Mouse (Mus musculus) gastrocnemius, postnatal 4 days (tissue): ENCODE measurements around the gene Vrk3. TPM values are rescaled to one million over a fixed set of nuclear protein-coding genes. Genes with fewer than 3 reads are reported as not detected.

Experiments
- DNase-seq, 2 experiments: peaks; one replicate each; pipeline ENCODE4 v3.0.0; 2021 to 2022; ENCODE audit warnings: low spot score in 2 of 2, mixed read lengths in 2 of 2
- total RNA-seq, 2 experiments: library from RNA; stranded (reverse); gene quantifications; 2 replicates each; pipeline ENCODE4 v1.2.3; 2021

Gene Vrk3
- total RNA-seq, 2 experiments from 2014 or later: 18.9 to 20.7 TPM

DNA sequence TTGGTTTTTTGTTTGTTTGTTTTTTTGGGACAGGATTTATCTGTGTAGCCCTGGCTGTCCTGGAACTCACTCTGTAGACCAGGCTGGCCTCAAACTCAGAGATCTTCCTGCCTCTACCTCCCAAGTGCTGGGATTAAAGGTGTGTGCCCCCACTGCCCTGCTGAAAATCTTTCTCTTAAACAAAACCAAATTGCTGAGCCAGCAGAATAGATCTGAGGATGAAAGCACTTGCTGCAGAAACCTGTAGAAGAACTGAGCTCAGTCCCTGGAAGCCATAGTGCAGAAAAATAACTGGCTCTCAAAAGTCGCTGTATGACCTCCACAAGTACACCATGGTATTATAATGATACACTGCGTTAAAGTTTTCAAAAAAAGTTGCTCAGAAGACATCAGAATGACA is 9.0 kb downstream of the Vrk3 start:
- DNase-seq: no peak

GRCm38 (mm10) chr7:44760366-44760765 is 12.2 kb downstream of the Vrk3 start:
- DNase-seq: no peak

- no peak for DNase-seq
Observed at GRCm38 (mm10) chr7:44768129-44768528, 19.9 kb downstream of the Vrk3 start.

DNA sequence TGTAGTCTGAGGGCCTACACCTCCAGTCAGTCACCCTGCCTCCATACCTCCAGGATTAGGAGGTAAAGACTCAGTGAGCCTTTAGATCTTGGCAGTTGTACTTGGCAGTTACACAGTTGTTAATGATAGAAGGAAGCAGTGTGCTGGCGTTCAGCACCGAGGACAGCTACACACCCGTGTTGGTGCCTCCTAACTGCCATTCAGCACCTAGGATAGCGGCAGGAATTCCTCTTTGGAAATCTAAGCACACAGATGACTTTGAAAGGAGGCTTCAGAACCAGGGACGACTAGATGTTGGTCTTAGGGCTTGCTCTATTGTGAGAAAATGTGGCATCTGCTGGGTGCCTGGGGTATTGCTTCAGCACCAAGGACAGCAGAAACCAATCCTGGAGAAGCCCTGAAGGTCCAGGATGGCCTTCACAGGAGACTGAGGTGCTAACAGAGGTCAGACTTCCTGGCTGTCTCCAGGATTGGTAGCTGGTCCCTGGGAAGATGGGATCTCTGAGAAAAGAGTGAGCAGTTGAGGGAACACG is 21.9 kb downstream of the Vrk3 start:
- DNase-seq: peak in 1 of 2 experiments; percentile 80

- DNase-seq: no peak
Observed at GRCm38 (mm10) chr7:44772591-44773204, 24.5 kb downstream of the Vrk3 start.

DNA sequence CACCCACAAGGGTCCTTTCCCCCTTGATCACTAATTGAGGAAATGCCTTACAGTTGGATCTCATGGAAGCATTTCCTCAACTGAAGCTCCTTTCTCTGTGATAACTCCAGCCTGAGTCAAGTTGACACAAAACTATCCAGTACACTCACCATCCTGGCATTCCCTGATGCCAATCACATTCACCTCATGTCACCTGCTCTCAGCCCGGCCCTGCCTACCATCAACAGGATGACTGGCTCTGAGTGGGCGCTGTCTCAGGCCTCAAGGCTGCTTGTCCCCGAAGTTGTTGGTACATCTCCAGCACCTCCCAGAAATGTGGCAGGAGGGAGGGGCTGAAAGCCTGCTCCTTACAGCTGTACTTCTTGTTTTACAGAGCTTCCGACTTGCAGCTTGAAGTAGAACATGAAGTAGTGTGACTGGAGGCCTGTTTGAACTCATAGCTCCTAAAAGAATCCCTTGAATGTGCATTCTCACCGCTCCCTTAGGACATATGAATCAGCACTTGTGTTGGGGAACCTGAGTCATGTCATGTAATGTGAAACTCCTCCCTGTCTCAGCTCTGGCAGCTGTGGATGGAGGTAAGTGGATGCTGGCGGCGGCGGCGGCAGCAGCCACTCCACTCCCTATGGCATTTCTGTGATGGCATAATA is 28.8 kb downstream of the Vrk3 start:
- DNase-seq: no peak

GRCm38 (mm10) chr7:44780101-44780500 is 31.9 kb downstream of the Vrk3 start:
- DNase-seq: no peak

DNA sequence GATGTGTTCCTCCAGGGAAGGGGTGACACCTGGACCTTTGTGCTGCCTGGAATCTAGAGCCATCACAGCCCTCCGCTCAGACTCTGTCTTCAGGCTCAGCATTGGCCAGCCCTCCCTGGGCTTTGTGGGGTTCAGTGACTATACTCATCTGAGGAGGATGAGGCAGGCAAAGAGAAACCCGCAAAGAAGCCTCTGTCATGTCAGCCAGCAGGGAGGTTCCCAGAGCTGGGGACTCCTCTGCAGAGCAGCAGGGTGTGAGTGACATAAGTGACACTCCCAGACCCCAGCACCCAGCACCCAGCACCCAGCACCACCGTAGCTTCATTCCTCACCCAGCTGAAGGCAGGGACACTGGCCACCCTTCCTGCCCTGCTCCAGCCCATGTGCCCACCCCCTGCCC is 41.3 kb downstream of the Vrk3 start:
- peak in 1 of 2 experiments; percentile 12 for DNase-seq

- DNase-seq: peak in 1 of 2 experiments; percentile 11
Observed at GRCm38 (mm10) chr7:44790066-44790465, 41.9 kb downstream of the Vrk3 start.

DNA sequence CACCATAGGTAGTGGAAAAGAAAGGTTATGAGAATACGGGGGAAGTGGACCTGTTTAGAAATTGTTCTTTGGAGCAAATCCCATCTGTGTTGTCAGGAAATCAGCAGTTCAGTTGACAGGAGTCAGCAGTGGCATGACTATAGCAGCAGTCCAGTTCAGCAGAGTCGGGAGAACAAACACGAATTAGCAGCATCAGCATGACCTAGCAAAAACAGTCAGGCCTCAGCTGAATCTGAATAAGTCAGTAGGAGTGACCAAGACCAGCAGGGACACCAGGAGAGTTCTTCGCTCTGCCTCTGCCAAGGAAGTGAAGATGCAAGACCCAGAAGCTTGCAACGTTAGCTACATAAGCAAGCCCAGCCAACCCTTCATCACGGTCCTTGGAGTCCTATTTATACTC is 44.6 kb downstream of the Vrk3 start:
- no peak for DNase-seq

DNA sequence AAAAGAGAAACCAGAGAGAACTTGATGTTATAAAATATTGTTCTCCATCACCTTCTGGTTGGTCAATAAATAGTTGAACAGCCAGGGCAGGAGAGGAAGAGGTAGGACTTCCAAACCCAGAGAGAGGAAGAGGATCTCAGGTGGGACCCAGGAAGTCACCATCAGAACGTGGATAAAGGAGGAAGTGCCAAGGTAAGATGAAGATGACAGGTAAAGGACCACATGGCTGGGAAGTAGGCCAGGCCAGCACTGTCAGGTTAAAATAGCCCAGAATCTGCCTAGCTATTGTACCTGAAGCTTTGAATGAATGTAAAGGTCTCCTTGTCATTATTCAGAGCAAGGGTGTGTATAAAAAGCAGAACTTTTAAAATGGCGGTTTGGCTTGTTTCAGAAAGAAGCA is 60.7 kb downstream of the Vrk3 start:
- no peak for DNase-seq

- no peak for DNase-seq
Observed at GRCm38 (mm10) chr7:44809466-44809865, 61.3 kb downstream of the Vrk3 start.

DNA sequence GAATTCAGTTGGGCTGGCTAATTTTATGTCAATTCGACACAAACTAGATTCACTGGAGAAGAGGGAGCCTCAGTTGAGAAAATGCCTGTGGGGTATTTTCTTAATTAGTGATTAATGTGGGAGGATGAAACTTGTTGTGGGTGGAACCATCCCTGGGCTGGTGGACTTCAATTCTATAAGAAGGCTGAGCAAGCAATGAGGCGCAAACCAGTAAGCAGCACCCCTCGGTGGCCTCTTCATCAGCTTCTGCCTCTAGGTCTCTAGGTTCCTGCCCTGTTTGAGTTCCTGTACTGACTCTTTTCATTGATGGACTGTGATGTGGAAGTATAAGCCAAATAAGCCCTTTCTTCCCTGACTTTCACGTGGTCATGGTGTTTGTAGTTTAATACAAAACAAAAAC is 62.2 kb downstream of the Vrk3 start:
- DNase-seq: no peak

DNA sequence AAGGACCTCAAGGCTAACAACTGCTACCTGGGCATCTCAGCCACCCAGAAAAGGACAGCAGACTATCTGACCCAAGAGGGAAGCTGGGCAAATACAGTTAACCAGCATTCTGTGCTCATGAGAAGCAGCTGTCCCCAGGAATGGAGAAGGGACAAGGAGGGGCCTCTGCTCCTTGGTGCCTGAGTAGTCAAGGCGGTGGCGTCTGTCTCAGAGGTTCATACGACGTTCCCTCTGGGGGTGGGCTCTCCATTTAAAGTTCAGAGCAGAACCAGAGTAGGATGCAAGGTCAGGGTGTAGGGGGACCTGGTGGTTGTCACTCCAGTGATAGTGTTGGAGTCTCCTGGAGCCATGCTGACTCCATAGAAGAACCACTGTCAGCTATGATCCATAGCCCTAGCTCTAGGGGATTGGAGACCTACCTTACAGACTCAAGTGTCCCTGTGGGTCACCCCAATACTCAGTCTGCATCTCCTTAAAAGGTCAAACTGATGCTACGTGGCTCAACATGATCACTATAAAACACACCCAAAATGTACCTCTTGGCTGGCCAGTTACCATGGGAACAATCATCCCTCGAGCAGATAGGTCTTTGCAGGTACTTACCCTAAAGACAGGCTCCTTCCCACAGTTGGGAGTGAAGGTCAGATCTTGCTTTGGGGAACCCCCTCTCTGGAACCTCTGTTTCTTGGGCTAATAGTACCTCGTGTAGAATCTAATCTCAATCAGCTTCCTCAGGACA is 62.8 kb downstream of the Vrk3 start:
- DNase-seq: peak in 1 of 2 experiments; percentile 8

GRCm38 (mm10) chr7:44812651-44813325 is 64.6 kb downstream of the Vrk3 start:
- no peak for DNase-seq

- no peak for DNase-seq
Observed at GRCm38 (mm10) chr7:44813985-44814384, 65.8 kb downstream of the Vrk3 start.

GRCm38 (mm10) chr7:44814423-44814822 is 66.2 kb downstream of the Vrk3 start:
- no peak for DNase-seq

DNA sequence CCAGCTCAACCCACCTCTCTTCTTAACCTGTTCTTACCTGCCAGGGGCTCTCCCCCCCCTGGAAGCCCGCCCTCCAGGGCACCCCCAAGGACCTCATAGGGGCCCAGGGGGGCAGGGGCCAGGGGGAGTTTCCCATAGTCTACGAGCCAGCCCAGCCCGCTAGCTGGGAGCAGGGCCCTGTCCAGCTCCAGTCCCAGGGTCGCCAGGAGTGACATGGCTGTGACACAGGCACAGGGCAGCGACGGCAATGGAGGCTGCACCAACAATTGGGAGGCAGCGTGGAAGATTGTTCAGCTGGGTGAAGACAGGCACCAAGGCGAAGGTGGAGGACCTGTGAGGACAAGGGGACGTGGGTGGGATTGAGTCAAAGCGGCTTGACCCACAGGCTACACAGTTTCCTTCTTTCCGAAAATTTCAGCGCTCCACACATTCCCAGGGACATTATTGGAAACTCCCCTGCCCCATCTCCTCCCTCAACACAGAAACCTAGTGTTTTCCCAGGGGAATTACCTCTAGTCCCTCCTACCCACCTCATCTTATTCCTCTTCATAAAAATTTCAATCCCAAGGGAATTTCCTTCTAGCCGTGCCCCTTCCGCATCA is 66.8 kb downstream of the Vrk3 start:
- no peak for DNase-seq

- peak; percentile 99 to 100 for DNase-seq
Observed at GRCm38 (mm10) chr7:44815721-44816469, 67.7 kb downstream of the Vrk3 start, which contains the start of the genes Nup62 and Il4i1. Gene Nup62, plus strand, starts transcription at chr7:44816088. Gene Il4i1, plus strand, starts transcription at chr7:44816387.

DNA sequence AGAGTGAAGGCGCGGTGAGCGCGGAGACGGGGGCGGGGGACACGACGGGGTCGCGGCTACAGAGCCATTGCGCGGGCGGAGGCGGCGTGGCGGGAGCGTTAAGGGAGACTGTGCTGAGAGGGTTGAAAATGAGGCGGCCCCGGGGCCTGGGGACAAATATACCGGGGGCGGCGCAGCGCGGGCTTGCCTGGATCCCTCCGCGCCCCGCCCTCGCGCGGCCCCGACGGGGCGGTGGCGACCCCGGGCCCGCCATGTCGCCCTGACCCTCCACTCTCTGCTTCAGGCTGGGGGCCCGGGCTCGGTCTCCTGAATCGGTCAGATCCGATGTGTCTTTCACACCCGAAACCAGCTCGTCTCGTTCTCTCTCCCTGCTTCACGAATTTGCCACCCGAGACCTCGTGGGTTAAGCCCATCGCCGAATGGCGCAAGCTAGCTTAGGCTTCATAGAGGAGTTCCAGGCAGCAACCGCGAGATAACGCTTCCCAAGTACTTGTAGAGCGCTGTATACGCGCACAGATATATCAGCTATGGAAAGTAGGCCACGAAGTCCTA is 68.3 kb downstream of the Vrk3 start, which contains the start of gene Atf5:
TSS of gene Atf5 (minus strand) at position 189 of the 552 bp plus-strand sequence.
- peak; percentile 75 to 80 for DNase-seq
